In genomic region chr10:44427426-44427825, GRCm38 (mm10) we compare ENCODE assay signal across 12 mouse cellular contexts.
DNase-seq lines count a peak whose midpoint lies in the region; ATAC-seq and TF ChIP-seq lines count a peak whose summit lies in the region.
"Had no signal": no experiment of that assay in that cellular context is flagged by ENCODE, and none has a peak within 500 bp of the region (broad histone marks: within the 10 kb centered on the region; RNA-seq: fewer than 3 reads in every experiment).

No protein-coding gene starts in this region.

- H3K27ac ChIP-seq in lung, postnatal 0 days (ENCODE audit: low read length) = peak overlapping the region; percentile 22; the same call in 1 of the 2 replicates
- H3K27ac ChIP-seq in intestine, embryonic 16.5 days (ENCODE audit: low read length) = peak overlapping the region; percentile 81
- H3K27ac ChIP-seq in stomach, postnatal 0 days (replicated peaks) = peak overlapping the region; percentile 84
- H3K27ac ChIP-seq in midbrain, embryonic 11.5 days (ENCODE audit: low read depth, low read length) = no peak overlapping the region
- H3K27ac ChIP-seq: hindbrain, embryonic 14.5 days; limb, embryonic 13.5 days; neural tube, embryonic 15.5 days had no signal

- no peaks in the 10 kb centered on the region for H3K27me3 ChIP-seq in lung, postnatal 0 days (replicated peaks; ENCODE audit: insufficient read depth, low read length)
- H3K27me3 ChIP-seq in intestine, embryonic 16.5 days (replicated peaks; ENCODE audit: control insufficient read depth, insufficient read depth, low read length) = no peaks in the 10 kb centered on the region
- no peaks in the 10 kb centered on the region for H3K27me3 ChIP-seq in stomach, postnatal 0 days (ENCODE audit: control insufficient read depth, insufficient read depth, low read length)
- H3K27me3 ChIP-seq in midbrain, embryonic 11.5 days (ENCODE audit: control insufficient read depth, insufficient read depth, low read length) = peaks cover 6% of the 10 kb centered on the region
- H3K27me3 ChIP-seq: limb, embryonic 13.5 days; neural tube, embryonic 15.5 days had no signal

- DNase-seq in adrenal gland, postnatal 14 days = peak; percentile 22
- no peak for DNase-seq in adrenal gland, postnatal 10 days
- DNase-seq in lung, postnatal 0 days (ENCODE audit: low spot score) = no peak
- DNase-seq in lung, postnatal 36 days = no peak
- DNase-seq in stomach, postnatal 0 days (ENCODE audit: low spot score) = no peak
- no peak for DNase-seq in cerebellum, adult 11 months
- DNase-seq in midbrain, embryonic 11.5 days (ENCODE audit: low spot score, missing footprints) = no peak

- WGBS in lung, postnatal 0 days = 87% methylated on average over 11 of the region's 11 CpGs
- WGBS in intestine, embryonic 16.5 days = 80% methylated on average over 11 of the region's 11 CpGs
- 65% methylated on average over 11 of the region's 11 CpGs for WGBS in stomach, postnatal 0 days
- 83% methylated on average over 11 of the region's 11 CpGs for WGBS in midbrain, embryonic 11.5 days

- TF ChIP-seq CTCF in lung, postnatal 0 days (IDR thresholded peaks at IDR 0.05) = no peak
- TF ChIP-seq CTCF in stomach, postnatal 0 days (IDR thresholded peaks at IDR 0.05; ENCODE audit: low read depth) = no peak

- TF ChIP-seq EP300 in lung, postnatal 0 days (IDR thresholded peaks at IDR 0.05) = no peak
- TF ChIP-seq EP300 in stomach, postnatal 0 days (optimal IDR thresholded peaks at IDR 0.05) = no peak

- H3K9me3 ChIP-seq in lung, postnatal 0 days (ENCODE audit: low read length) = no peaks in the 10 kb centered on the region
- H3K9me3 ChIP-seq in intestine, embryonic 16.5 days (ENCODE audit: control insufficient read depth, low read length) = no peaks in the 10 kb centered on the region
- no peaks in the 10 kb centered on the region for H3K9me3 ChIP-seq in stomach, postnatal 0 days (ENCODE audit: control insufficient read depth, low read length)
- H3K9me3 ChIP-seq in midbrain, embryonic 11.5 days (ENCODE audit: control insufficient read depth, low read length) = no peaks in the 10 kb centered on the region
- H3K9me3 ChIP-seq: limb, embryonic 13.5 days; neural tube, embryonic 15.5 days had no signal

- H3K36me3 ChIP-seq in lung, postnatal 0 days (ENCODE audit: insufficient read depth, low read length) = no peaks in the 10 kb centered on the region
- H3K36me3 ChIP-seq in intestine, embryonic 16.5 days (ENCODE audit: control insufficient read depth, insufficient read depth, low read length) = no peaks in the 10 kb centered on the region
- H3K36me3 ChIP-seq in stomach, postnatal 0 days (ENCODE audit: control insufficient read depth, insufficient read depth, low read length) = no peaks in the 10 kb centered on the region
- no peaks in the 10 kb centered on the region for H3K36me3 ChIP-seq in midbrain, embryonic 11.5 days (ENCODE audit: control insufficient read depth, insufficient read depth, low read length)
- H3K36me3 ChIP-seq: limb, embryonic 13.5 days; neural tube, embryonic 15.5 days had no signal

- H3K9ac ChIP-seq in lung, postnatal 0 days (replicated peaks; ENCODE audit: low read depth) = no peak overlapping the region
- H3K9ac ChIP-seq in intestine, embryonic 16.5 days (ENCODE audit: low read depth, low read length) = no peak overlapping the region
- H3K9ac ChIP-seq in stomach, postnatal 0 days (ENCODE audit: low read length) = no peak overlapping the region
- H3K9ac ChIP-seq in midbrain, embryonic 11.5 days (ENCODE audit: low read length) = no peak overlapping the region
- H3K9ac ChIP-seq: hindbrain, embryonic 14.5 days; limb, embryonic 13.5 days; lung, embryonic 14.5 days; neural tube, embryonic 15.5 days had no signal

- ATAC-seq in lung, postnatal 0 days = no peak
- peak; percentile 34 for ATAC-seq in intestine, embryonic 16.5 days
- peak; percentile 50 for ATAC-seq in stomach, postnatal 0 days (ENCODE audit: low FRiP score, low TSS enrichment)
- no peak for ATAC-seq in midbrain, embryonic 11.5 days (ENCODE audit: low FRiP score)

- no peak overlapping the region for H3K4me3 ChIP-seq in lung, postnatal 0 days (ENCODE audit: low read depth, low read length)
- H3K4me3 ChIP-seq in intestine, embryonic 16.5 days (ENCODE audit: low read length) = no peak overlapping the region
- no peak overlapping the region for H3K4me3 ChIP-seq in stomach, postnatal 0 days (ENCODE audit: low read depth, low read length)
- H3K4me3 ChIP-seq in midbrain, embryonic 11.5 days (ENCODE audit: low read depth, low read length) = no peak overlapping the region
- H3K4me3 ChIP-seq: limb, embryonic 13.5 days; neural tube, embryonic 15.5 days had no signal

- H3K4me2 ChIP-seq in lung, postnatal 0 days (replicated peaks; ENCODE audit: low read depth, low read length) = no peak overlapping the region
- no peak overlapping the region for H3K4me2 ChIP-seq in intestine, embryonic 16.5 days (ENCODE audit: low read depth, low read length)
- no peak overlapping the region for H3K4me2 ChIP-seq in stomach, postnatal 0 days (replicated peaks; ENCODE audit: low read depth)
- no peak overlapping the region for H3K4me2 ChIP-seq in midbrain, embryonic 11.5 days
- H3K4me2 ChIP-seq: hindbrain, embryonic 14.5 days; limb, embryonic 13.5 days; lung, embryonic 14.5 days; neural tube, embryonic 15.5 days had no signal

- no peaks in the 10 kb centered on the region; the same call in 1 of the 2 replicates for H3K4me1 ChIP-seq in lung, postnatal 0 days (ENCODE audit: insufficient read depth, low read depth, low read length)
- H3K4me1 ChIP-seq in intestine, embryonic 16.5 days (ENCODE audit: control insufficient read depth, insufficient read depth, low read length) = peaks cover 4% of the 10 kb centered on the region; the same call in 1 of the 2 replicates
- no peaks in the 10 kb centered on the region; the same call in 1 of the 2 replicates for H3K4me1 ChIP-seq in stomach, postnatal 0 days (replicated peaks; ENCODE audit: control insufficient read depth, insufficient read depth)
- no peaks in the 10 kb centered on the region for H3K4me1 ChIP-seq in midbrain, embryonic 11.5 days (ENCODE audit: control insufficient read depth, insufficient read depth, low read length)
- H3K4me1 ChIP-seq: neural tube, embryonic 15.5 days had no signal

Comparison
In these comparisons a context has a peak if more than half of its experiments do, and no peak if none do; other contexts are left out.
1. ATAC-seq: peak in intestine, embryonic 16.5 days (single experiment) and stomach, postnatal 0 days (single experiment); none in lung, postnatal 0 days (single experiment) and midbrain, embryonic 11.5 days (single experiment).